Mouse (Mus musculus) CD4-positive, CD25-positive, alpha-beta regulatory T cell, adult 2 months (primary cell): ENCODE results near the gene Ube2n.

Experiments
- DNase-seq: peaks from one replicate; pipeline ENCODE4 v3.0.0-alpha.2; 2012; ENCODE audit warnings: low read depth, low spot score

The Ube2n gene

GRCm38 (mm10) chr10:95590196-95590595 is 75.3 kb downstream of the Ube2n start:
- DNase-seq: no peak

GRCm38 (mm10) chr10:95591257-95591656 is 76.3 kb downstream of the Ube2n start:
- DNase-seq: no peak

- no peak for DNase-seq
These were observed 79.5 kb downstream of the Ube2n start for GRCm38 (mm10) chr10:95594414-95594813.
